Mouse (Mus musculus) heart, postnatal 0 days (tissue): Measurements from ENCODE around the gene Sit1.

Experiments used
- CTCF ChIP-seq: IDR thresholded peaks from 2 replicates; pipeline ENCODE4 v1.5.1; 2016; ENCODE audit warnings: antibody characterized with exemption, control low read depth, low read depth
- EP300 ChIP-seq: IDR thresholded peaks from 2 replicates; pipeline ENCODE4 v1.6.1; 2016; ENCODE audit warnings: antibody characterized with exemption, low read depth

- TF ChIP-seq CTCF (peak; percentile 76), EP300 (no peak)
These were observed 47.0 kb upstream of the Sit1 start for GRCm38 (mm10) chr4:43530581-43530980.
